Mouse (Mus musculus): ENCODE results near the gene Bnip2. TPM values are rescaled to one million over a fixed set of nuclear protein-coding genes. Genes with fewer than 3 reads are reported as not detected.

Bnip2 gene
- polyA plus RNA-seq, 1 experiment from 2014 or later, result 120 TPM

GRCm38 (mm10) chr9:70037988-70038387 is 48.7 kb downstream of the Bnip2 start, which contains the start of gene Gcnt3:
Gene Gcnt3 (minus strand): TSS chr9:70038088.
- Histone ChIP-seq H3K4me1 (replicated peaks; ENCODE audit: control insufficient read depth, insufficient read depth, low read length) (0 out of 2 replicates have a peak, but pooled peaks cover 3% of the 10 kb centered on the region), H3K27ac (ENCODE audit: low read length) (no peak within 1 kb of the TSS), H3K4me3 (ENCODE audit: low read length) (no peak within 1 kb of the TSS), H3K9me3 (ENCODE audit: control insufficient read depth, low read length) (no peaks in the 10 kb centered on the region), H3K4me2 (ENCODE audit: low read depth, low read length) (no peak within 1 kb of the TSS), H3K27me3 (ENCODE audit: control insufficient read depth, insufficient read depth, low read depth, low read length) (no peaks in the 10 kb centered on the region), H3K9ac (ENCODE audit: low read length) (no peak within 1 kb of the TSS), H3K36me3 (ENCODE audit: control insufficient read depth, insufficient read depth, low read length) (no peaks in the 10 kb centered on the region)
- no peak for ATAC-seq (ENCODE audit: low read depth)
- WGBS, result 37% methylated on average over 7 of the region's 7 CpGs

DNA sequence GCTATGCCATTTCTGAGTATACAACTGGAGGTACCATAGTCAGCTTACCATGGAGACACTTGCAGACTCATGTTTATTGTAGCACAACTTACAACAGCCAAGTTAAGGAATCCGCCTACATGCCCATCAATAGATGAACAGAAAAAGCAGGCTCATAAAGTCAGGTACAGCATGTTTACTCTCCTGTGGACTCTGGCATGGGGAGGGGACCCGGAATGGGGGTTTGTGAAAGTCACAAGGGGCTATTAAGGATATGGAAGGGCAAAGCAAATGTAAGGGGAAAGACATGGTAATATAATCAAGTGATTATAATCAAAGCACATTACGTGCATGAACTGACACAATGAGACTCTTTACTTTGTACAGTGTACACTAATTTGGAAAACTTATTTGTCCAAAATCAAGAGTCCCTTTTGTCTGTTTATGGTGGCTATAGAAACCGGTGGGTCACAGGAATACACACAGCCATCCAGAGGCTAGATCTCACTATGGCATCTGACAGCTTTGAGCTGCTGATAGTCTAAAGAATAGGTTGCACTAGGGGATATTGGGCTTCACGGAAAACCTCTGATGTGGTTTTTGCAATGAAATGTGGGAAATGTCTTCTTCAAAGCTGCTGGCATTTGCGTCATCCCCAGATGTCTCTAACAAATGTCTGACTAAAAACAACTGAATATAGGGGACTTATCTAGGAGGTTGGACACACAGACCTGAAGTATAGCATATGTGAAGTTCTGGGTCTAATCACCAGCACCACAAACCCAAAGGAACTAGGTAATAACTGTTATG is 50.5 kb downstream of the Bnip2 start:
- ATAC-seq (ENCODE audit: low read depth), result no peak
- 86% methylated on average over 6 of the region's 6 CpGs for WGBS

DNA sequence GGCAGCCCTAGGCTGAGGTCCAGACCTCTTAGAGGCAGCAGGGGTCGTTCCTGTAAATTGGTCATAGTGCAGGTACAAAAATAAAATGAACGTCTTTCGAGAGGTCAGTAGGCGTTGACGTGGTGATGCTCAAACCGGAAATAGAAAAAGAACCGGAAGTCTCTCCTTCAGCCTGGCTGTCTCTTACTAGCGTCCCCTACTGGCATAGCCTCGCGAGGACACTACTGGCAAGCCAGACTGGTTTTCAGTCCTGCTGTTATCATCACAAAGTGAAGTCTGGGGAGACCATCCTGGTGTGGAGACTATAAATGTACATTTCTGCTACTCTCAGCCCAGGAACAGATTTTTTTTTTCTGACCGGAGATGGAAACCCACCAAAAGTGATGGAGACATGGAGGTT is 51.3 kb downstream of the Bnip2 start:
- H3K27me3 ChIP-seq (ENCODE audit: control insufficient read depth, insufficient read depth, low read depth, low read length), result no peaks in the 10 kb centered on the region
- H3K4me1 ChIP-seq (replicated peaks; ENCODE audit: control insufficient read depth, insufficient read depth, low read length), result 0 out of 2 replicates have a peak, but pooled peaks cover 3% of the 10 kb centered on the region
- no peaks in the 10 kb centered on the region for H3K36me3 ChIP-seq (ENCODE audit: control insufficient read depth, insufficient read depth, low read length)
- H3K4me3 ChIP-seq (ENCODE audit: low read length), result no peak overlapping the region
- no peaks in the 10 kb centered on the region for H3K9me3 ChIP-seq (ENCODE audit: control insufficient read depth, low read length)
- 79% methylated on average over 11 of the region's 11 CpGs for WGBS
- no peak overlapping the region for H3K27ac ChIP-seq (ENCODE audit: low read length)
- H3K4me2 ChIP-seq (ENCODE audit: low read depth, low read length), result no peak overlapping the region
- ATAC-seq (ENCODE audit: low read depth), result no peak
- no peak overlapping the region for H3K9ac ChIP-seq (ENCODE audit: low read length)

More for the DNA sequence above, 50.5 kb downstream of the Bnip2 start:
- Histone ChIP-seq H3K4me2 (ENCODE audit: low read depth, low read length) (no peak overlapping the region), H3K36me3 (ENCODE audit: control insufficient read depth, insufficient read depth, low read length) (no peaks in the 10 kb centered on the region), H3K9ac (ENCODE audit: low read length) (no peak overlapping the region), H3K27ac (ENCODE audit: low read length) (no peak overlapping the region), H3K27me3 (ENCODE audit: control insufficient read depth, insufficient read depth, low read depth, low read length) (no peaks in the 10 kb centered on the region), H3K9me3 (ENCODE audit: control insufficient read depth, low read length) (no peaks in the 10 kb centered on the region), H3K4me3 (ENCODE audit: low read length) (no peak overlapping the region), H3K4me1 (replicated peaks; ENCODE audit: control insufficient read depth, insufficient read depth, low read length) (0 out of 2 replicates have a peak, but pooled peaks cover 3% of the 10 kb centered on the region)

- ATAC-seq (ENCODE audit: low read depth), result no peak
- Histone ChIP-seq H3K9me3 (ENCODE audit: control insufficient read depth, low read length) (no peaks in the 10 kb centered on the region), H3K36me3 (ENCODE audit: control insufficient read depth, insufficient read depth, low read length) (no peaks in the 10 kb centered on the region), H3K4me3 (ENCODE audit: low read length) (no peak overlapping the region), H3K9ac (ENCODE audit: low read length) (no peak overlapping the region), H3K4me2 (ENCODE audit: low read depth, low read length) (no peak overlapping the region), H3K27me3 (ENCODE audit: control insufficient read depth, insufficient read depth, low read depth, low read length) (no peaks in the 10 kb centered on the region), H3K4me1 (replicated peaks; ENCODE audit: control insufficient read depth, insufficient read depth, low read length) (no peaks in the 10 kb centered on the region), H3K27ac (ENCODE audit: low read length) (no peak overlapping the region)
- 89% methylated on average over 4 of the region's 4 CpGs for WGBS
Observed at GRCm38 (mm10) chr9:70042137-70042536, 52.9 kb downstream of the Bnip2 start.

- Histone ChIP-seq H3K27ac (ENCODE audit: low read length) (no peak overlapping the region), H3K36me3 (ENCODE audit: control insufficient read depth, insufficient read depth, low read length) (no peaks in the 10 kb centered on the region), H3K4me2 (ENCODE audit: low read depth, low read length) (no peak overlapping the region), H3K9ac (ENCODE audit: low read length) (no peak overlapping the region), H3K4me1 (replicated peaks; ENCODE audit: control insufficient read depth, insufficient read depth, low read length) (peaks cover 5% of the 10 kb centered on the region), H3K27me3 (ENCODE audit: control insufficient read depth, insufficient read depth, low read depth, low read length) (no peaks in the 10 kb centered on the region), H3K4me3 (ENCODE audit: low read length) (no peak overlapping the region), H3K9me3 (ENCODE audit: control insufficient read depth, low read length) (no peaks in the 10 kb centered on the region)
- no peak for ATAC-seq (ENCODE audit: low read depth)
- 36% methylated on average over 1 of the region's 1 CpGs for WGBS
Observed at GRCm38 (mm10) chr9:70042935-70043334, 53.7 kb downstream of the Bnip2 start.

GRCm38 (mm10) chr9:70044865-70045264 is 55.6 kb downstream of the Bnip2 start:
- Histone ChIP-seq H3K27ac (ENCODE audit: low read length) (no peak overlapping the region), H3K9me3 (ENCODE audit: control insufficient read depth, low read length) (no peaks in the 10 kb centered on the region)

GRCm38 (mm10) chr9:70046255-70046654 is 57.0 kb downstream of the Bnip2 start:
- Histone ChIP-seq H3K4me2 (ENCODE audit: low read depth, low read length) (no peak overlapping the region), H3K4me3 (ENCODE audit: low read length) (no peak overlapping the region), H3K9ac (ENCODE audit: low read length) (no peak overlapping the region), H3K27me3 (ENCODE audit: control insufficient read depth, insufficient read depth, low read depth, low read length) (no peaks in the 10 kb centered on the region), H3K36me3 (ENCODE audit: control insufficient read depth, insufficient read depth, low read length) (no peaks in the 10 kb centered on the region), H3K9me3 (ENCODE audit: control insufficient read depth, low read length) (no peaks in the 10 kb centered on the region), H3K27ac (ENCODE audit: low read length) (no peak overlapping the region), H3K4me1 (replicated peaks; ENCODE audit: control insufficient read depth, insufficient read depth, low read length) (peaks cover 27% of the 10 kb centered on the region)
- WGBS, result 77% methylated on average over 6 of the region's 6 CpGs
- no peak for ATAC-seq (ENCODE audit: low read depth)

More at GRCm38 (mm10) chr9:70044865-70045264, 55.6 kb downstream of the Bnip2 start:
- no peak for ATAC-seq (ENCODE audit: low read depth)
- Histone ChIP-seq H3K9ac (ENCODE audit: low read length) (no peak overlapping the region), H3K36me3 (ENCODE audit: control insufficient read depth, insufficient read depth, low read length) (no peaks in the 10 kb centered on the region), H3K4me1 (replicated peaks; ENCODE audit: control insufficient read depth, insufficient read depth, low read length) (peaks cover 23% of the 10 kb centered on the region), H3K4me3 (ENCODE audit: low read length) (no peak overlapping the region), H3K4me2 (ENCODE audit: low read depth, low read length) (no peak overlapping the region), H3K27me3 (ENCODE audit: control insufficient read depth, insufficient read depth, low read depth, low read length) (no peaks in the 10 kb centered on the region)
- WGBS, result 63% methylated on average over 2 of the region's 2 CpGs

DNA sequence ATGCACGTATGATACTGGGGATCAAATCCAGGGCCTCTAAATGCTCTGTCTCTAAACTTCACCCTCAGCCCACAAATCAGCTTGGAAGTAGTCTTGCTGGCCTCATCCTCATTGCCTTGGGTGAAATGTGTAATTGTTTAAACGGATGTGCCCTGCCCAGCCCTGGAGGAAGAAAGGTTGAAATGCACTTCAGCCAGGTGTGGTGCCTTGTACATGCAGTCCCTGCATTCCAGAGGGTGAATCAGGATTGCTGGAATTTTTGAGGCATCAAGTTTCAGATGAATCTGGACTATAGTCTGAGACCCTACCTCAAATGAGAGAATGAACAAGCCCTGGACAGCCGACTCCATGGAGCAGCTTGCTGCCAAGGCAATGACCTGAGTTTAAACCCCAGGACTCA is 58.6 kb downstream of the Bnip2 start:
- WGBS, result 33% methylated on average over 3 of the region's 3 CpGs
- no peak for ATAC-seq (ENCODE audit: low read depth)

GRCm38 (mm10) chr9:70048280-70048679 is 59.0 kb downstream of the Bnip2 start:
- no peak for ATAC-seq (ENCODE audit: low read depth)
- H3K9ac ChIP-seq (ENCODE audit: low read length), result no peak overlapping the region
- H3K27me3 ChIP-seq (ENCODE audit: control insufficient read depth, insufficient read depth, low read depth, low read length), result no peaks in the 10 kb centered on the region
- H3K4me3 ChIP-seq (ENCODE audit: low read length), result no peak overlapping the region
- H3K4me2 ChIP-seq (ENCODE audit: low read depth, low read length), result no peak overlapping the region
- WGBS, result 39% methylated on average over 5 of the region's 5 CpGs
- H3K9me3 ChIP-seq (ENCODE audit: control insufficient read depth, low read length), result no peaks in the 10 kb centered on the region
- H3K4me1 ChIP-seq (replicated peaks; ENCODE audit: control insufficient read depth, insufficient read depth, low read length), result peaks cover 27% of the 10 kb centered on the region
- H3K27ac ChIP-seq (ENCODE audit: low read length), result no peak overlapping the region
- no peaks in the 10 kb centered on the region for H3K36me3 ChIP-seq (ENCODE audit: control insufficient read depth, insufficient read depth, low read length)

More for the DNA sequence above, 58.6 kb downstream of the Bnip2 start:
- no peak overlapping the region for H3K4me3 ChIP-seq (ENCODE audit: low read length)
- H3K27me3 ChIP-seq (ENCODE audit: control insufficient read depth, insufficient read depth, low read depth, low read length), result no peaks in the 10 kb centered on the region
- no peak overlapping the region for H3K4me2 ChIP-seq (ENCODE audit: low read depth, low read length)
- no peaks in the 10 kb centered on the region for H3K9me3 ChIP-seq (ENCODE audit: control insufficient read depth, low read length)
- no peaks in the 10 kb centered on the region for H3K36me3 ChIP-seq (ENCODE audit: control insufficient read depth, insufficient read depth, low read length)
- H3K9ac ChIP-seq (ENCODE audit: low read length), result no peak overlapping the region
- H3K4me1 ChIP-seq (replicated peaks; ENCODE audit: control insufficient read depth, insufficient read depth, low read length), result peaks cover 27% of the 10 kb centered on the region
- H3K27ac ChIP-seq (ENCODE audit: low read length), result no peak overlapping the region

All from lung, embryonic 16.5 days (tissue).